Mouse (Mus musculus) layer of hippocampus, adult 9-10 months (tissue): ENCODE measurements around the gene Crybg3.

Source experiments
- DNase-seq: peaks from one replicate; pipeline ENCODE4 v3.0.0; 2022; ENCODE audit warnings: low spot score

Gene Crybg3

GRCm38 (mm10) chr16:59449092-59449491, 151.7 kb downstream of the Crybg3 start:
- no peak for DNase-seq

- DNase-seq: peak; percentile 6
Observed at GRCm38 (mm10) chr16:59448181-59448580, 152.6 kb downstream of the Crybg3 start.

- no peak for DNase-seq
Observed at GRCm38 (mm10) chr16:59444880-59445559, 155.8 kb downstream of the Crybg3 start.
